ENCODE assay signal across 8 mouse cellular contexts in the genomic region with DNA sequence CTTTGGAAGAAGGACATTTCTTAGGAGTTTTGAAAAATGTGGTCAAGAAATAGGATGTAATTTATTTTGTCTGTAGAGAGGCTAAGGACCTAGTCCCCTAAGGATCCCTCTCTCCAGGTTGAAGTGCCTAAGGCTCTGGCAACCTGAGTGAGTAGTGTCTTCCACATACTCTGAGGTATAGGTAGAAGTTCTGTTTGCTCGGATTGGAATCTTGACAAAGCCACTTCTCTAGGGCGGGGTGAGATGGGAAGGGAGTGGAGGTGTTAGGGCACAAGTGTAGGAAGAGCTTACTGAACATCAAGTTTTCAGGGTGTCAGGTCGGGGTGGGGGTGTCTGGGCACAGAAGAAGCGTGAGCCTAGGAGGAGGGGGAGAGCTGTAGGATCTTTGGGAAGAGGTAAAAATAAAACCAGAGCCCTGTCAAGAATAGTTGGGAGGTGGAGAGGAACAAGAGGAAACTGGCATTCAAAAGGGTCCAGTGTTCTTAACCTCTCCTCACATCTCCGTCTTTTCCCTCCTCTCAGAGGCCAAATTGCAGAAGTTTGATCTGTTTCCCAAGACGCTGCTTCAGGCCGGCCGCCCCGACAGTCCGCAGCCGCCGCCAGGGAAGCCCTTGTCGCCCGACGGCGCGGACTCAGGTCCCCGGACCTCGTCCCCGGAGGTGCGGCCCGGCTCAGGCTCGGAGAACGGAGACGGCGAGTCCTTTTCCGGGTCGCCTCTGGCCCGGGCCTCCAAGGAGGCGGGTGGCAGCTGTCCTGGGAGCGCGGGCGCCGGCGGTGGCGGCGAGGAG. TPM values are rescaled to one million over a fixed set of nuclear protein-coding genes. Genes with fewer than 3 reads are reported as not detected.
DNase-seq lines count a peak whose midpoint lies in the region; ATAC-seq lines count a peak whose summit lies in the region.

No protein-coding gene starts in this region.

- H3K27me3 ChIP-seq in kidney, embryonic 15.5 days, result peaks cover 99% of the 10 kb centered on the region
- peaks cover 100% of the 10 kb centered on the region for H3K27me3 ChIP-seq in hindbrain, embryonic 10.5 days (ENCODE audit: insufficient read depth, poor library complexity, severe bottlenecking)
- peaks cover 93% of the 10 kb centered on the region for H3K27me3 ChIP-seq in midbrain, embryonic 14.5 days (ENCODE audit: control insufficient read depth, insufficient read depth, low read length)

- no peak for DNase-seq in kidney, adult 9 months
- peak; percentile 56 for DNase-seq in hindbrain, embryonic 10.5 days (ENCODE audit: low spot score)
- DNase-seq in midbrain, embryonic 14.5 days, result peak; percentile 30
- no peak for DNase-seq in spleen, postnatal 36 days (ENCODE audit: low spot score in 2 of 2)
- no peak for DNase-seq in layer of hippocampus, adult 9-11 months
- DNase-seq in urinary bladder, postnatal 10 days (ENCODE audit: low spot score), result no peak

- peaks cover 62% of the 10 kb centered on the region for H3K4me1 ChIP-seq in kidney, embryonic 15.5 days
- peaks cover 13% of the 10 kb centered on the region; the same call in 1 of the 2 replicates for H3K4me1 ChIP-seq in brown adipose tissue, adult 24 weeks (ENCODE audit: control insufficient read depth, insufficient read depth, insufficient read length, low read length)
- H3K4me1 ChIP-seq in hindbrain, embryonic 10.5 days (replicated peaks), result peaks cover 47% of the 10 kb centered on the region
- H3K4me1 ChIP-seq in midbrain, embryonic 14.5 days (ENCODE audit: control insufficient read depth, insufficient read depth, low read length), result peaks cover 15% of the 10 kb centered on the region; the same call in 1 of the 2 replicates

- peak overlapping the region; percentile 42 for H3K4me3 ChIP-seq in kidney, embryonic 15.5 days (replicated peaks)
- H3K4me3 ChIP-seq in brown adipose tissue, adult 24 weeks (ENCODE audit: insufficient read depth, low read depth, low read length), result peak overlapping the region; percentile 34; the same call in 1 of the 2 replicates
- H3K4me3 ChIP-seq in hindbrain, embryonic 10.5 days, result peak overlapping the region; percentile 46
- peak overlapping the region; percentile 27 for H3K4me3 ChIP-seq in midbrain, embryonic 14.5 days (replicated peaks; ENCODE audit: low read depth, low read length)

- WGBS in kidney, embryonic 15.5 days, result 3% methylated on average over 37 of the region's 37 CpGs
- WGBS in hindbrain, embryonic 10.5 days, result under 1% methylated on average over 37 of the region's 37 CpGs
- WGBS in midbrain, embryonic 14.5 days, result 2% methylated on average over 37 of the region's 37 CpGs

- no peaks in the 10 kb centered on the region for H3K9me3 ChIP-seq in kidney, embryonic 15.5 days (replicated peaks)
- H3K9me3 ChIP-seq in hindbrain, embryonic 10.5 days, result no peaks in the 10 kb centered on the region
- H3K9me3 ChIP-seq in midbrain, embryonic 14.5 days (ENCODE audit: control insufficient read depth, low read length), result no peaks in the 10 kb centered on the region

- H3K9ac ChIP-seq in kidney, embryonic 15.5 days, result no peak overlapping the region
- peak overlapping the region; percentile 43; the same call in 1 of the 2 replicates for H3K9ac ChIP-seq in midbrain, embryonic 14.5 days (replicated peaks; ENCODE audit: low read length)

- H3K27ac ChIP-seq in kidney, embryonic 15.5 days, result no peak overlapping the region
- no peak overlapping the region for H3K27ac ChIP-seq in brown adipose tissue, adult 24 weeks (replicated peaks; ENCODE audit: low read depth, low read length)
- H3K27ac ChIP-seq in hindbrain, embryonic 10.5 days, result peak overlapping the region; percentile 29; the same call in 1 of the 2 replicates
- H3K27ac ChIP-seq in midbrain, embryonic 14.5 days (replicated peaks; ENCODE audit: low read depth, low read length), result peak overlapping the region; percentile 66; the same call in 1 of the 2 replicates

- H3K36me3 ChIP-seq in kidney, embryonic 15.5 days, result no peaks in the 10 kb centered on the region
- no peaks in the 10 kb centered on the region for H3K36me3 ChIP-seq in hindbrain, embryonic 10.5 days
- no peaks in the 10 kb centered on the region for H3K36me3 ChIP-seq in midbrain, embryonic 14.5 days (ENCODE audit: control insufficient read depth, insufficient read depth, low read length)

- ATAC-seq in kidney, embryonic 15.5 days (replicated peaks; ENCODE audit: low FRiP score), result no peak
- ATAC-seq in midbrain, embryonic 14.5 days (ENCODE audit: low FRiP score, low TSS enrichment), result no peak

- peak overlapping the region; percentile 69 for H3K4me2 ChIP-seq in kidney, embryonic 15.5 days
- peak overlapping the region; percentile 50 for H3K4me2 ChIP-seq in midbrain, embryonic 14.5 days (ENCODE audit: low read length)

RNA-seq across cellular contexts. Expression of a gene that starts 3.4 kb away (rescaled TPM):
- polyA plus RNA-seq in kidney, embryonic 15.5 days (2015; fragmentation: Nextera tagmentation; extraction: Ambion mirVana), result 0.08 and 0.13 TPM in 2 replicates
- polyA plus RNA-seq in brown adipose tissue, adult 24 weeks (2012; ENCODE audit: insufficient read depth, insufficient read length, missing spikeins), result not detected in 2 replicates
- 0.30 and 0.41 TPM in 2 replicates for polyA plus RNA-seq in hindbrain, embryonic 10.5 days (2016; fragmentation: Nextera tagmentation; extraction: Ambion mirVana)
- polyA plus RNA-seq in midbrain, embryonic 14.5 days (2014; fragmentation: Nextera tagmentation; extraction: Ambion mirVana), result 1.4 TPM in 2 replicates

Comparison
In these comparisons a context has a peak if more than half of its experiments do, and no peak if none do; other contexts are left out.
1. H3K27ac ChIP-seq: peak in hindbrain, embryonic 10.5 days (single experiment) and midbrain, embryonic 14.5 days (single experiment); none in kidney, embryonic 15.5 days (single experiment) and brown adipose tissue, adult 24 weeks (single experiment).
2. DNase-seq: peak in hindbrain, embryonic 10.5 days (single experiment) and midbrain, embryonic 14.5 days (single experiment); none in kidney, adult 9 months (single experiment), spleen, postnatal 36 days (0 of 2), layer of hippocampus, adult 9-11 months (single experiment) and urinary bladder, postnatal 10 days (single experiment).
3. Peak in every context shown above with its lines, with median percentiles within 50 percentile points of each other: H3K4me3 ChIP-seq.